Mouse (Mus musculus) midbrain, embryonic 11.5 days (tissue): Measurements from ENCODE around the gene Cox7a1. TPM values are rescaled to one million over a fixed set of nuclear protein-coding genes. Genes with fewer than 3 reads are reported as not detected.

Experiments
- ATAC-seq: fragments of 200-750 bp; cut with Nextera tagmentation; 2 replicates; pipeline ENCODE4 v1.8.0; 2017; ENCODE audit warnings: moderate TSS enrichment, moderate library complexity; ENCODE audit not compliant: low FRiP score
- DNase-seq: peaks from one replicate; pipeline ENCODE4 v3.0.0; 2015; ENCODE audit warnings: low spot score; ENCODE audit errors: missing footprints
- H3K27ac ChIP-seq: fragments of 300-500 bp; sonication (generic); 2 replicates; pipeline ENCODE4 v1.5.1; 2014; ENCODE audit warnings: low read depth, low read length
- H3K27me3 ChIP-seq: fragments of 300-500 bp; sonication (generic); 2 replicates; pipeline ENCODE4 v1.6.1; 2014; ENCODE audit warnings: mild to moderate bottlenecking, low read length, moderate library complexity, mixed read lengths; ENCODE audit not compliant: control insufficient read depth, insufficient read depth
- H3K36me3 ChIP-seq: fragments of 300-500 bp; sonication (generic); 2 replicates; pipeline ENCODE4 v1.6.1; 2014; ENCODE audit warnings: mild to moderate bottlenecking, low read length, moderate library complexity, mixed read lengths; ENCODE audit not compliant: control insufficient read depth, insufficient read depth
- H3K4me1 ChIP-seq: fragments of 300-500 bp; sonication (generic); 2 replicates; pipeline ENCODE4 v1.6.1; 2014; ENCODE audit warnings: low read length; ENCODE audit not compliant: control insufficient read depth, insufficient read depth
- H3K4me2 ChIP-seq: fragments of 300-500 bp; sonication (generic); 2 replicates; pipeline ENCODE4 v1.6.1; 2014; ENCODE audit warnings: mild to moderate bottlenecking, moderate library complexity
- H3K4me3 ChIP-seq: fragments of 300-500 bp; sonication (generic); 2 replicates; pipeline ENCODE4 v1.5.1; 2014; ENCODE audit warnings: low read depth, low read length
- H3K9ac ChIP-seq: fragments of 300-500 bp; sonication (generic); 2 replicates; pipeline ENCODE4 v1.6.1; 2014; ENCODE audit warnings: low read length
- H3K9me3 ChIP-seq: fragments of 300-500 bp; sonication (generic); 2 replicates; pipeline ENCODE4 v1.6.1; 2016; ENCODE audit warnings: low read length; ENCODE audit not compliant: control insufficient read depth
- WGBS: fragments of 180-500 bp; shearing (Covaris S2); extraction: QIAGEN DNeasy Blood & Tissue Kit; methylation state at CpG from one replicate; pipeline ENCODE4 v1.1.7; 2014; 5-methylcytosine and 5-hydroxymethylcytosine counted together
- polyA plus RNA-seq: library from polyadenylated mRNA; unstranded; fragments of >200 nt; fragmentation: Nextera tagmentation; extraction: Ambion mirVana; gene quantifications from 2 replicates; pipeline ENCODE4 v1.2.1, GENCODE M21; 2014

Cox7a1 gene
- polyA plus RNA-seq, 1 experiment from 2014 or later: 4.1 TPM

DNA sequence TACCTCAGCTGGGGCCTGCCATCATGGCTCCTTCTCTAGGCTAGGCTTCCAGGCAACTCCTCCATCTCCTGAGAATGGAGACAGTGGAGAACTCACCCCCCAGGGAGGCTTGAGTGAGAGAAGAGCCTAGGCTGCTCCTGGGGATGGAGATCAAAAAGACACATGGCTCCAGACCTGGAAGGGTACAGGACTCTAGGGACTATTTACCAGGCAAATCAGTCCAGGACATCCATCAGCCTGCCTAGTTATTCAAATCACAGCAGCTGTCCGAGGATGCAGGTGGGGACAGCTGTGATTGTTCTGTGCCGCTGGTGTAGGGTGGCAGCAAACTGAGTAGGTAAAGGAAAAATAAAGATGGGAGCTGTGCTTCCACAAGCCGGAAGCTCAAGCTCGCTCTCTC, 51.7 kb downstream of the Cox7a1 start, which contains the start of gene Ovol3:
Gene Ovol3 (minus strand): TSS at position 101 of the 400 bp plus-strand sequence.
- 89% methylated on average over 4 of the region's 4 CpGs for WGBS
- Histone ChIP-seq H3K4me3 (no peak within 1 kb of the TSS), H3K27ac (no peak within 1 kb of the TSS), H3K4me1 (peaks cover 9% of the 10 kb centered on the region), H3K36me3 (peaks cover 2% of the 10 kb centered on the region; the same call in 1 of the 2 replicates), H3K27me3 (no peaks in the 10 kb centered on the region), H3K9ac (no peak within 1 kb of the TSS), H3K9me3 (no peaks in the 10 kb centered on the region), H3K4me2 (no peak within 1 kb of the TSS)
- ATAC-seq: no peak
- no peak for DNase-seq

Other genes with a start within 250 kb of the Cox7a1 start
- gene Zfp74, start 230.1 kb upstream of the Cox7a1 start, polyA plus RNA-seq: 10.6 and 12.6 TPM in 2 replicates
- 11.7 and 13.0 TPM in 2 replicates for gene Zfp568, start 200.2 kb upstream of the Cox7a1 start, polyA plus RNA-seq
- gene Zfp14, start 132.8 kb upstream of the Cox7a1 start, polyA plus RNA-seq: 6.1 and 6.2 TPM in 2 replicates
- 7.4 and 8.8 TPM in 2 replicates for gene Zfp82, start 111.2 kb upstream of the Cox7a1 start, polyA plus RNA-seq
- gene Gm26920, start 93.7 kb upstream of the Cox7a1 start, polyA plus RNA-seq: 1.2 and 2.4 TPM in 2 replicates
- gene Zfp566, start 93.6 kb upstream of the Cox7a1 start, polyA plus RNA-seq: 14.8 and 15.7 TPM in 2 replicates
- 138 and 139 TPM in 2 replicates for gene Zfp260, start 89.4 kb upstream of the Cox7a1 start, polyA plus RNA-seq
- 4.4 and 5.8 TPM in 2 replicates for gene Zfp382, start 62.2 kb upstream of the Cox7a1 start, polyA plus RNA-seq
- 16.6 and 18.1 TPM in 2 replicates for gene Zfp146, start 14.4 kb upstream of the Cox7a1 start, polyA plus RNA-seq
- 39.0 and 43.9 TPM in 2 replicates for gene Capns1, start 14.7 kb downstream of the Cox7a1 start, polyA plus RNA-seq
- gene Polr2i, start 47.8 kb downstream of the Cox7a1 start, polyA plus RNA-seq: 149 and 163 TPM in 2 replicates
- 255 and 260 TPM in 2 replicates for gene Tbcb, start 48.1 kb downstream of the Cox7a1 start, polyA plus RNA-seq
- gene Ovol3, start 51.6 kb downstream of the Cox7a1 start, polyA plus RNA-seq: not detected in 2 replicates
- 0.19 and 0.28 TPM in 2 replicates for gene Thap8, start 96.0 kb downstream of the Cox7a1 start, polyA plus RNA-seq
- gene Wdr62, start 96.3 kb downstream of the Cox7a1 start, polyA plus RNA-seq: 11.3 and 11.5 TPM in 2 replicates
- 66.6 and 92.0 TPM in 2 replicates for gene Clip3, start 107.6 kb downstream of the Cox7a1 start, polyA plus RNA-seq
- 84.3 and 86.0 TPM in 2 replicates for gene Alkbh6, start 124.6 kb downstream of the Cox7a1 start, polyA plus RNA-seq
- gene Syne4, start 130.7 kb downstream of the Cox7a1 start, polyA plus RNA-seq: 8.2 and 8.4 TPM in 2 replicates
- 0.52 TPM in 1 of 2 replicates, not detected in the other for gene E130208F15Rik, start 137.6 kb downstream of the Cox7a1 start, polyA plus RNA-seq
- gene Sdhaf1, start 139.8 kb downstream of the Cox7a1 start, polyA plus RNA-seq: 23.1 and 24.5 TPM in 2 replicates
- 5.3 and 5.9 TPM in 2 replicates for gene Lrfn3, start 178.6 kb downstream of the Cox7a1 start, polyA plus RNA-seq
- gene Tyrobp, start 229.6 kb downstream of the Cox7a1 start, polyA plus RNA-seq: 16.6 and 19.7 TPM in 2 replicates
- gene Hcst, start 235.7 kb downstream of the Cox7a1 start, polyA plus RNA-seq: 0.43 and 0.45 TPM in 2 replicates
- 0.63 and 1.2 TPM in 2 replicates for gene Nfkbid, start 237.6 kb downstream of the Cox7a1 start, polyA plus RNA-seq